Mouse (Mus musculus): ENCODE measurements at regions not wholly inside any gene's neighbourhood (a gene's known extent, or its start where the extent isn't known, plus 50 kb on each side); places are given as distances from the start of the nearest gene placed in this dataset.

GRCm38 (mm10) chr2:45208526-45208925, 91.3 kb upstream of the Zeb2 start:
- H3K27ac ChIP-seq = no peak overlapping the region
- H3K27me3 ChIP-seq (replicated peaks) = no peaks in the 10 kb centered on the region
- WGBS = 84% methylated on average over 6 of the region's 6 CpGs
- no peaks in the 10 kb centered on the region for H3K36me3 ChIP-seq
- no peak overlapping the region for H3K9ac ChIP-seq
- H3K4me1 ChIP-seq (replicated peaks) = no peaks in the 10 kb centered on the region
- ATAC-seq = no peak
- H3K4me2 ChIP-seq (replicated peaks) = no peak overlapping the region
- H3K4me3 ChIP-seq (replicated peaks) = no peak overlapping the region
- no peaks in the 10 kb centered on the region for H3K9me3 ChIP-seq

- 42% methylated on average over 6 of the region's 6 CpGs for WGBS
- Histone ChIP-seq H3K9me3 (no peaks in the 10 kb centered on the region), H3K27ac (no peak overlapping the region), H3K36me3 (no peaks in the 10 kb centered on the region), H3K9ac (no peak overlapping the region), H3K4me1 (replicated peaks) (no peaks in the 10 kb centered on the region), H3K27me3 (replicated peaks) (no peaks in the 10 kb centered on the region), H3K4me2 (replicated peaks) (no peak overlapping the region), H3K4me3 (replicated peaks) (no peak overlapping the region)
- ATAC-seq = no peak
Measured at GRCm38 (mm10) chr2:45205756-45206155, 88.6 kb upstream of the Zeb2 start.

- Histone ChIP-seq H3K4me1 (replicated peaks) (no peaks in the 10 kb centered on the region), H3K27ac (no peak overlapping the region), H3K9ac (no peak overlapping the region), H3K4me3 (replicated peaks) (no peak overlapping the region), H3K27me3 (replicated peaks) (no peaks in the 10 kb centered on the region), H3K9me3 (no peaks in the 10 kb centered on the region), H3K36me3 (no peaks in the 10 kb centered on the region), H3K4me2 (replicated peaks) (no peak overlapping the region)
- WGBS = 74% methylated on average over 3 of the region's 3 CpGs
- ATAC-seq = no peak
Measured at GRCm38 (mm10) chr2:45205211-45205610, 88.0 kb upstream of the Zeb2 start.

GRCm38 (mm10) chr2:45197955-45198631, 80.9 kb upstream of the Zeb2 start:
- no peak overlapping the region for H3K9ac ChIP-seq
- 0 out of 2 replicates have a peak overlapping the region, but pooled peaks have one; percentile 20 for H3K27ac ChIP-seq
- no peaks in the 10 kb centered on the region for H3K4me1 ChIP-seq (replicated peaks)
- H3K36me3 ChIP-seq = no peaks in the 10 kb centered on the region
- H3K4me3 ChIP-seq (replicated peaks) = no peak overlapping the region
- ATAC-seq = no peak
- H3K4me2 ChIP-seq (replicated peaks) = no peak overlapping the region
- no peaks in the 10 kb centered on the region for H3K9me3 ChIP-seq
- 40% methylated on average over 13 of the region's 13 CpGs for WGBS
- H3K27me3 ChIP-seq (replicated peaks) = no peaks in the 10 kb centered on the region

GRCm38 (mm10) chr2:45197342-45197741, 80.1 kb upstream of the Zeb2 start:
- ATAC-seq = no peak
- H3K9me3 ChIP-seq = no peaks in the 10 kb centered on the region
- H3K27ac ChIP-seq = no peak overlapping the region
- H3K9ac ChIP-seq = no peak overlapping the region
- no peaks in the 10 kb centered on the region for H3K36me3 ChIP-seq
- H3K4me1 ChIP-seq (replicated peaks) = no peaks in the 10 kb centered on the region
- H3K4me3 ChIP-seq (replicated peaks) = no peak overlapping the region
- no peaks in the 10 kb centered on the region for H3K27me3 ChIP-seq (replicated peaks)
- no peak overlapping the region for H3K4me2 ChIP-seq (replicated peaks)
- WGBS = 68% methylated on average over 10 of the region's 10 CpGs

GRCm38 (mm10) chr2:45196511-45196910, 79.3 kb upstream of the Zeb2 start:
- H3K36me3 ChIP-seq = no peaks in the 10 kb centered on the region
- H3K4me1 ChIP-seq (replicated peaks) = no peaks in the 10 kb centered on the region
- 88% methylated on average over 4 of the region's 4 CpGs for WGBS
- ATAC-seq = no peak
- H3K27me3 ChIP-seq (replicated peaks) = no peaks in the 10 kb centered on the region
- H3K4me3 ChIP-seq (replicated peaks) = no peak overlapping the region
- H3K4me2 ChIP-seq (replicated peaks) = no peak overlapping the region
- no peak overlapping the region for H3K27ac ChIP-seq
- H3K9ac ChIP-seq = no peak overlapping the region
- H3K9me3 ChIP-seq = no peaks in the 10 kb centered on the region

GRCm38 (mm10) chr2:45194335-45194734, 77.1 kb upstream of the Zeb2 start:
- Histone ChIP-seq H3K9me3 (no peaks in the 10 kb centered on the region), H3K4me3 (replicated peaks) (no peak overlapping the region), H3K36me3 (no peaks in the 10 kb centered on the region), H3K27me3 (replicated peaks) (no peaks in the 10 kb centered on the region), H3K4me1 (replicated peaks) (no peaks in the 10 kb centered on the region), H3K4me2 (replicated peaks) (no peak overlapping the region), H3K9ac (no peak overlapping the region), H3K27ac (no peak overlapping the region)
- ATAC-seq = no peak
- WGBS = 85% methylated on average over 7 of the region's 7 CpGs

GRCm38 (mm10) chr2:45185621-45185999, 68.4 kb upstream of the Zeb2 start:
- H3K4me2 ChIP-seq (replicated peaks) = no peak overlapping the region

GRCm38 (mm10) chr2:45184704-45185620, 67.8 kb upstream of the Zeb2 start:
- no peaks in the 10 kb centered on the region for H3K36me3 ChIP-seq
- 9% methylated on average over 18 of the region's 18 CpGs for WGBS
- H3K9me3 ChIP-seq = no peaks in the 10 kb centered on the region
- no peaks in the 10 kb centered on the region for H3K27me3 ChIP-seq (replicated peaks)
- peak; percentile 56; the same call in 1 of the 2 replicates for ATAC-seq
- H3K9ac ChIP-seq = no peak overlapping the region
- no peak overlapping the region for H3K27ac ChIP-seq
- H3K4me1 ChIP-seq (replicated peaks) = 0 out of 2 replicates have a peak, but pooled peaks cover 6% of the 10 kb centered on the region
- H3K4me2 ChIP-seq (replicated peaks) = peak overlapping the region; percentile 46
- no peak overlapping the region for H3K4me3 ChIP-seq (replicated peaks)

More at GRCm38 (mm10) chr2:45185621-45185999, 68.4 kb upstream of the Zeb2 start:
- H3K27ac ChIP-seq = no peak overlapping the region
- H3K36me3 ChIP-seq = no peaks in the 10 kb centered on the region
- no peaks in the 10 kb centered on the region for H3K27me3 ChIP-seq (replicated peaks)
- no peak overlapping the region for H3K9ac ChIP-seq
- peak; percentile 55; the same call in 1 of the 2 replicates for ATAC-seq
- H3K4me3 ChIP-seq (replicated peaks) = no peak overlapping the region
- 0 out of 2 replicates have a peak, but pooled peaks cover 6% of the 10 kb centered on the region for H3K4me1 ChIP-seq (replicated peaks)
- H3K9me3 ChIP-seq = no peaks in the 10 kb centered on the region

GRCm38 (mm10) chr2:45184149-45184548, 67.0 kb upstream of the Zeb2 start:
- 67% methylated on average over 6 of the region's 6 CpGs for WGBS
- Histone ChIP-seq H3K27me3 (replicated peaks) (no peaks in the 10 kb centered on the region), H3K4me1 (replicated peaks) (0 out of 2 replicates have a peak, but pooled peaks cover 6% of the 10 kb centered on the region), H3K27ac (no peak overlapping the region), H3K4me2 (replicated peaks) (0 out of 2 replicates have a peak overlapping the region, but pooled peaks have one; percentile 46), H3K36me3 (no peaks in the 10 kb centered on the region), H3K4me3 (replicated peaks) (no peak overlapping the region), H3K9ac (no peak overlapping the region), H3K9me3 (no peaks in the 10 kb centered on the region)
- no peak for ATAC-seq

GRCm38 (mm10) chr2:45182876-45183275, 65.7 kb upstream of the Zeb2 start:
- ATAC-seq = no peak
- 90% methylated on average over 1 of the region's 1 CpGs for WGBS
- Histone ChIP-seq H3K9ac (no peak overlapping the region), H3K36me3 (no peaks in the 10 kb centered on the region), H3K4me1 (replicated peaks) (0 out of 2 replicates have a peak, but pooled peaks cover 6% of the 10 kb centered on the region), H3K9me3 (no peaks in the 10 kb centered on the region), H3K27ac (no peak overlapping the region), H3K4me3 (replicated peaks) (no peak overlapping the region), H3K27me3 (replicated peaks) (no peaks in the 10 kb centered on the region), H3K4me2 (replicated peaks) (no peak overlapping the region)

GRCm38 (mm10) chr2:45181552-45181951, 64.4 kb upstream of the Zeb2 start:
- Histone ChIP-seq H3K4me1 (replicated peaks) (0 out of 2 replicates have a peak, but pooled peaks cover 6% of the 10 kb centered on the region), H3K4me3 (replicated peaks) (no peak overlapping the region), H3K4me2 (replicated peaks) (no peak overlapping the region), H3K9me3 (no peaks in the 10 kb centered on the region), H3K27ac (no peak overlapping the region), H3K9ac (no peak overlapping the region), H3K36me3 (no peaks in the 10 kb centered on the region), H3K27me3 (replicated peaks) (no peaks in the 10 kb centered on the region)
- no peak for ATAC-seq
- 79% methylated on average over 7 of the region's 7 CpGs for WGBS

All from intestine, embryonic 15.5 days (tissue).